Mouse (Mus musculus) ES-Bruce4 (cell line): ENCODE measurements around the gene Kcnq2.

ENCODE experiments used
- CTCF ChIP-seq: IDR thresholded peaks from one replicate; pipeline ENCODE4 v1.8.1; 2011; ENCODE audit warnings: low read depth, low read length
- POLR2A ChIP-seq: IDR thresholded peaks from one replicate; pipeline ENCODE4 v1.8.1; 2011; ENCODE audit warnings: low read length; ENCODE audit not compliant: insufficient read depth

GRCm38 (mm10) chr2:181060127-181060526 is 75.0 kb downstream of the Kcnq2 start:
- TF ChIP-seq CTCF = peak; percentile 92
- no peak for TF ChIP-seq POLR2A
